Mouse (Mus musculus) MEL-GATA-1-ER (cell line): ENCODE data around the gene Sdf2.

Source experiments
- DNase-seq: peaks from one replicate; pipeline ENCODE4 v3.0.0-alpha.2; 2012; ENCODE audit warnings: low read depth; ENCODE audit errors: extremely low read depth

Sdf2 gene

GRCm38 (mm10) chr11:78245627-78246317 is at the start of gene Sdf2, which contains the start of gene Supt6:
TSS of gene Sdf2 (plus strand) at chr11:78245746.
TSS of gene Supt6 (minus strand) at chr11:78245987.
- peak; percentile 86 for DNase-seq

- no peak for DNase-seq
These were observed 43.2 kb upstream of the Sdf2 start for GRCm38 (mm10) chr11:78202372-78202771.

- DNase-seq: no peak
These were observed 41.3 kb upstream of the Sdf2 start for GRCm38 (mm10) chr11:78204287-78204686.

- DNase-seq: no peak
These were observed 40.0 kb upstream of the Sdf2 start for GRCm38 (mm10) chr11:78205361-78206206.

GRCm38 (mm10) chr11:78207190-78207589 is 38.4 kb upstream of the Sdf2 start:
- DNase-seq: no peak

- DNase-seq: no peak
These were observed 35.7 kb upstream of the Sdf2 start for GRCm38 (mm10) chr11:78209886-78210285.

- no peak for DNase-seq
These were observed 34.9 kb upstream of the Sdf2 start for GRCm38 (mm10) chr11:78210615-78211014.

GRCm38 (mm10) chr11:78211513-78211912 is 34.0 kb upstream of the Sdf2 start:
- no peak for DNase-seq

- DNase-seq: no peak
These were observed 32.3 kb upstream of the Sdf2 start for GRCm38 (mm10) chr11:78213086-78213817.

- DNase-seq: no peak
These were observed 29.7 kb upstream of the Sdf2 start for GRCm38 (mm10) chr11:78215709-78216317.

GRCm38 (mm10) chr11:78223586-78223985 is 22.0 kb upstream of the Sdf2 start:
- DNase-seq: no peak

- DNase-seq: no peak
These were observed 14.0 kb upstream of the Sdf2 start for GRCm38 (mm10) chr11:78231518-78231917.

- no peak for DNase-seq
These were observed 5.2 kb upstream of the Sdf2 start for GRCm38 (mm10) chr11:78240193-78240857.

GRCm38 (mm10) chr11:78245261-78245626 is 302 bp upstream of the Sdf2 start:
- DNase-seq: no peak

- DNase-seq: no peak
These were observed 919 bp downstream of the Sdf2 start for GRCm38 (mm10) chr11:78246318-78247011.

GRCm38 (mm10) chr11:78247012-78247348 is 1.4 kb downstream of the Sdf2 start:
- DNase-seq: no peak

GRCm38 (mm10) chr11:78247727-78248140 is 2.2 kb downstream of the Sdf2 start:
- DNase-seq: peak; percentile 91

GRCm38 (mm10) chr11:78256618-78257017 is 11.1 kb downstream of the Sdf2 start:
- DNase-seq: no peak

GRCm38 (mm10) chr11:78260489-78261258 is 15.1 kb downstream of the Sdf2 start:
- DNase-seq: no peak
